Mouse (Mus musculus): ENCODE results near the gene Ier3.

DNA sequence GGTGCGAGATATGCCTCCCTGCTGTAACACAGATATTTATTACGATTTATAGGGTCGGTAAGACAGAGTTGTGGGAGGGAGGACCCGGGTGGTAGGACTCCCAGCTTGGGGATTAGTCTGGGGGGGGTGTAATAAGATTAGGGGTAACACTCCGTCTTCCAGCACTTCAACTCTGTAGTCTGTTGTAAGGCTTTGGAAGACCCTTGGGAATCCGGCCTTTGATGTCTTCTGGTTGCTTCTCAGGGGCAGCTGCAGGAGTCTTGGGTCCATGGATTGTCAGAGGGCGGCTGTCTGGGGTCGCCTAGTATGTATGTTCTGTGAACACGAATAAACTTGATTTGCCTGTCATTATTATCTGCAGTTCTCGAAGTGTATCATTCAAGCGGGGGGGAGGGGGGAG lies 1.1 kb downstream of the Ier3 start:
- no peak for TF ChIP-seq ZC3H11A (IDR thresholded peaks at IDR 0.05; ENCODE audit: borderline replicate concordance, low read depth, low read length)
- TF ChIP-seq ZNF384 (IDR thresholded peaks at IDR 0.05; ENCODE audit: low read depth, low read length) = no peak
- no peak for TF ChIP-seq CHD2 (IDR thresholded peaks at IDR 0.05; ENCODE audit: low read depth, low read length)
